In genomic region chr1:132525832-132526231, GRCm38 (mm10) we compare ENCODE assay signal across 8 mouse cellular contexts. TPM values are rescaled to one million over a fixed set of nuclear protein-coding genes. Genes with fewer than 3 reads are reported as not detected.
DNase-seq lines count a peak whose midpoint lies in the region; ATAC-seq and TF ChIP-seq lines count a peak whose summit lies in the region.

No protein-coding gene starts in this region.

- POLR2A ChIA-PET in Patski (lab: Charles Lee), result interaction anchor here (1.0 kb wide), 1 partner anchor 32 kb away, joined by 3 read pairs; no protein-coding TSS in a partner anchor

- DNase-seq in B cell, adult 2 months, result peak; percentile 76 to 78
- DNase-seq in Patski (ENCODE audit: low read depth, low spot score), result peak; percentile 47
- DNase-seq in cerebellum, postnatal 25 days, result peak; percentile 84 to 90
- DNase-seq in frontal cortex, postnatal 25 days (ENCODE audit: low spot score in 2 of 2), result peak; percentile 53 to 67
- DNase-seq in kidney, postnatal 4 days, result peak; percentile 69 to 73
- peak; percentile 50 for DNase-seq in ovary, postnatal 10 days (ENCODE audit: low spot score)
- DNase-seq in urinary bladder, postnatal 36 days (ENCODE audit: low spot score in 2 of 2), result peak; percentile 47 to 52

- H3K4me3 ChIP-seq in lung, embryonic 16.5 days (ENCODE audit: low read length), result no peak overlapping the region

- no peaks in the 10 kb centered on the region for H3K4me1 ChIP-seq in lung, embryonic 16.5 days (replicated peaks; ENCODE audit: control insufficient read depth, insufficient read depth, low read length)

- no peak for TF ChIP-seq CTCF in Patski (IDR thresholded peaks at IDR 0.05)

- CTCF ChIA-PET in Patski (lab: Charles Lee), result interaction anchor here (0.7 to 5.2 kb wide), 14 partner anchors 9 to 457 kb away, joined by 3 to 68 read pairs (median 3); no protein-coding TSS in a partner anchor

- H3K27ac ChIP-seq in lung, embryonic 16.5 days (ENCODE audit: low read length), result no peak overlapping the region

- no peaks in the 10 kb centered on the region for H3K36me3 ChIP-seq in lung, embryonic 16.5 days (ENCODE audit: control insufficient read depth, insufficient read depth, low read length)

- H3K27me3 ChIP-seq in Patski, result peaks cover 17% of the 10 kb centered on the region
- no peaks in the 10 kb centered on the region for H3K27me3 ChIP-seq in lung, embryonic 16.5 days (ENCODE audit: control insufficient read depth, insufficient read depth, low read depth, low read length)

- no peak overlapping the region for H3K4me2 ChIP-seq in lung, embryonic 16.5 days (ENCODE audit: low read depth, low read length)

- H3K9me3 ChIP-seq in lung, embryonic 16.5 days (ENCODE audit: control insufficient read depth, low read length), result no peaks in the 10 kb centered on the region

- peak; percentile 48 for ATAC-seq in Patski
- ATAC-seq in lung, embryonic 16.5 days (ENCODE audit: low read depth), result 0 out of 2 replicates have a peak, but pooled peaks have one; percentile 22

- in situ Hi-C loops in Patski (cut with MboI; ENCODE audit: low pct_unique_long_range_greater_than_20kb), result loop anchor here (5.0 kb wide), 1 partner anchor 66 kb away; no protein-coding TSS in a partner anchor

- WGBS in lung, embryonic 16.5 days, result 5% methylated on average over 10 of the region's 10 CpGs

- H3K9ac ChIP-seq in lung, embryonic 16.5 days (ENCODE audit: low read length), result no peak overlapping the region

RNA-seq across cellular contexts. Expression of gene Cntn2, which starts 17.2 kb away (rescaled TPM):
- polyA plus RNA-seq in Patski (2021), result 0.17 TPM
- 0.09 TPM in 2 replicates for polyA plus RNA-seq in lung, embryonic 16.5 days (2015; fragmentation: Nextera tagmentation; extraction: Ambion mirVana)

RNA-seq across cellular contexts. Expression of gene Tmem81, which starts 19.8 kb away (rescaled TPM):
- polyA plus RNA-seq in Patski (2021), result 7.7 TPM
- 2.1 and 2.2 TPM in 2 replicates for polyA plus RNA-seq in lung, embryonic 16.5 days (2015; fragmentation: Nextera tagmentation; extraction: Ambion mirVana)

RNA-seq across cellular contexts. Expression of gene Rbbp5, which starts 48.7 kb away (rescaled TPM):
- 41.0 TPM for polyA plus RNA-seq in Patski (2021)
- polyA plus RNA-seq in lung, embryonic 16.5 days (2015; fragmentation: Nextera tagmentation; extraction: Ambion mirVana), result 45.6 and 46.8 TPM in 2 replicates
